Mouse (Mus musculus): Measurements from ENCODE around the gene Gal3st1. TPM values are rescaled to one million over a fixed set of nuclear protein-coding genes. Genes with fewer than 3 reads are reported as not detected.
A peak's percentile ranks its signal among the peaks of the same experiment; 100 is the strongest.

Gene Gal3st1
- total and polyA plus RNA-seq, 2 experiments, result 2.2 to 4.4 TPM

GRCm38 (mm10) chr11:4023321-4023720, 39.9 kb downstream of the Gal3st1 start:
- no peaks in the 10 kb centered on the region for H3K79me2 ChIP-seq (ENCODE audit: control insufficient read depth, insufficient read depth, low read length)
- TF ChIP-seq CTCF (IDR thresholded peaks at IDR 0.05; ENCODE audit: low read depth, low read length), result no peak
- no peak for TF ChIP-seq POLR2A (IDR thresholded peaks at IDR 0.05; ENCODE audit: extremely low read depth, insufficient read depth, low read length)
- 77% methylated on average over 2 of the region's 2 CpGs for WGBS

GRCm38 (mm10) chr11:4027066-4027465, 43.6 kb downstream of the Gal3st1 start:
- H3K79me2 ChIP-seq (ENCODE audit: control insufficient read depth, insufficient read depth, low read length), result no peaks in the 10 kb centered on the region
- TF ChIP-seq POLR2A (IDR thresholded peaks at IDR 0.05; ENCODE audit: extremely low read depth, insufficient read depth, low read length), result no peak
- TF ChIP-seq CTCF (IDR thresholded peaks at IDR 0.05; ENCODE audit: low read depth, low read length), result no peak
- no peak overlapping the region for H3K9ac ChIP-seq (ENCODE audit: low read depth, low read length)
- no peak overlapping the region for H3K4me3 ChIP-seq (ENCODE audit: insufficient read depth, low read depth, low read length)
- peaks cover 3% of the 10 kb centered on the region; the same call in 1 of the 2 replicates for H3K4me1 ChIP-seq (ENCODE audit: control insufficient read depth, insufficient read depth, low read length)
- no peak for DNase-seq (ENCODE audit: extremely low read depth, low read depth, low spot score)
- H3K27me3 ChIP-seq (ENCODE audit: control insufficient read depth, insufficient read depth, low read length), result no peaks in the 10 kb centered on the region
- no peak overlapping the region for H3K27ac ChIP-seq (replicated peaks; ENCODE audit: insufficient read depth, low read depth, low read length)
- H3K36me3 ChIP-seq (ENCODE audit: control insufficient read depth, insufficient read depth, low read length), result no peaks in the 10 kb centered on the region
- 88% methylated on average over 8 of the region's 8 CpGs for WGBS

More at GRCm38 (mm10) chr11:4023321-4023720, 39.9 kb downstream of the Gal3st1 start:
- Histone ChIP-seq H3K36me3 (ENCODE audit: control insufficient read depth, insufficient read depth, low read length) (no peaks in the 10 kb centered on the region), H3K27ac (replicated peaks; ENCODE audit: insufficient read depth, low read depth, low read length) (no peak overlapping the region), H3K4me1 (ENCODE audit: control insufficient read depth, insufficient read depth, low read length) (no peaks in the 10 kb centered on the region), H3K4me3 (ENCODE audit: insufficient read depth, low read depth, low read length) (no peak overlapping the region), H3K9ac (ENCODE audit: low read depth, low read length) (no peak overlapping the region), H3K27me3 (ENCODE audit: control insufficient read depth, insufficient read depth, low read length) (no peaks in the 10 kb centered on the region)
- DNase-seq (ENCODE audit: extremely low read depth, low read depth, low spot score), result no peak

GRCm38 (mm10) chr11:4027561-4028334, 44.3 kb downstream of the Gal3st1 start:
- Histone ChIP-seq H3K79me2 (ENCODE audit: control insufficient read depth, insufficient read depth, low read length) (peaks cover 5% of the 10 kb centered on the region; the same call in 1 of the 2 replicates), H3K27me3 (ENCODE audit: control insufficient read depth, insufficient read depth, low read length) (no peaks in the 10 kb centered on the region), H3K9ac (ENCODE audit: low read depth, low read length) (no peak overlapping the region), H3K27ac (replicated peaks; ENCODE audit: insufficient read depth, low read depth, low read length) (no peak overlapping the region), H3K4me3 (ENCODE audit: insufficient read depth, low read depth, low read length) (no peak overlapping the region), H3K4me1 (ENCODE audit: control insufficient read depth, insufficient read depth, low read length) (peaks cover 3% of the 10 kb centered on the region; the same call in 1 of the 2 replicates), H3K36me3 (ENCODE audit: control insufficient read depth, insufficient read depth, low read length) (no peaks in the 10 kb centered on the region)
- DNase-seq (ENCODE audit: extremely low read depth, low read depth, low spot score), result no peak
- TF ChIP-seq CTCF (IDR thresholded peaks at IDR 0.05; ENCODE audit: low read depth, low read length), result no peak
- no peak for TF ChIP-seq POLR2A (IDR thresholded peaks at IDR 0.05; ENCODE audit: extremely low read depth, insufficient read depth, low read length)
- WGBS, result 70% methylated on average over 9 of the region's 9 CpGs

- Histone ChIP-seq H3K9ac (ENCODE audit: low read depth, low read length) (no peak overlapping the region), H3K36me3 (ENCODE audit: control insufficient read depth, insufficient read depth, low read length) (no peaks in the 10 kb centered on the region), H3K4me3 (ENCODE audit: insufficient read depth, low read depth, low read length) (no peak overlapping the region), H3K27ac (replicated peaks; ENCODE audit: insufficient read depth, low read depth, low read length) (no peak overlapping the region), H3K79me2 (ENCODE audit: control insufficient read depth, insufficient read depth, low read length) (peaks cover 8% of the 10 kb centered on the region; the same call in 1 of the 2 replicates), H3K4me1 (ENCODE audit: control insufficient read depth, insufficient read depth, low read length) (peaks cover 8% of the 10 kb centered on the region), H3K27me3 (ENCODE audit: control insufficient read depth, insufficient read depth, low read length) (no peaks in the 10 kb centered on the region)
- DNase-seq (ENCODE audit: extremely low read depth, low read depth, low spot score), result no peak
- 79% methylated on average over 4 of the region's 4 CpGs for WGBS
- TF ChIP-seq CTCF (IDR thresholded peaks at IDR 0.05; ENCODE audit: low read depth, low read length) (0 out of 2 replicates have a peak, but pooled peaks have one; percentile 39), POLR2A (IDR thresholded peaks at IDR 0.05; ENCODE audit: extremely low read depth, insufficient read depth, low read length) (no peak)
Observed at GRCm38 (mm10) chr11:4029343-4029742, 45.9 kb downstream of the Gal3st1 start.

- Histone ChIP-seq H3K4me3 (ENCODE audit: insufficient read depth, low read depth, low read length) (peak within 1 kb of the TSS; percentile 70), H3K36me3 (ENCODE audit: control insufficient read depth, insufficient read depth, low read length) (peaks cover under 1% of the 10 kb centered on the region; the same call in 1 of the 2 replicates), H3K27me3 (ENCODE audit: control insufficient read depth, insufficient read depth, low read length) (no peaks in the 10 kb centered on the region), H3K9ac (ENCODE audit: low read depth, low read length) (peak within 1 kb of the TSS; percentile 90), H3K79me2 (ENCODE audit: control insufficient read depth, insufficient read depth, low read length) (peaks cover 8% of the 10 kb centered on the region; the same call in 1 of the 2 replicates), H3K27ac (replicated peaks; ENCODE audit: insufficient read depth, low read depth, low read length) (peak within 1 kb of the TSS; percentile 95), H3K4me1 (ENCODE audit: control insufficient read depth, insufficient read depth, low read length) (peaks cover 20% of the 10 kb centered on the region)
- DNase-seq (ENCODE audit: extremely low read depth, low read depth, low spot score), result peak; percentile 98
- TF ChIP-seq POLR2A (IDR thresholded peaks at IDR 0.05; ENCODE audit: extremely low read depth, insufficient read depth, low read length), result peak; percentile 33
- no peak for TF ChIP-seq CTCF (IDR thresholded peaks at IDR 0.05; ENCODE audit: low read depth, low read length)
- WGBS, result 14% methylated on average over 16 of the region's 16 CpGs
Observed at GRCm38 (mm10) chr11:4031126-4031941, 47.9 kb downstream of the Gal3st1 start, which contains the start of gene Sec14l4. TSS of gene Sec14l4 (plus strand) at chr11:4031462.
